ENCODE assay signal across 9 mouse cellular contexts in the genomic region with DNA sequence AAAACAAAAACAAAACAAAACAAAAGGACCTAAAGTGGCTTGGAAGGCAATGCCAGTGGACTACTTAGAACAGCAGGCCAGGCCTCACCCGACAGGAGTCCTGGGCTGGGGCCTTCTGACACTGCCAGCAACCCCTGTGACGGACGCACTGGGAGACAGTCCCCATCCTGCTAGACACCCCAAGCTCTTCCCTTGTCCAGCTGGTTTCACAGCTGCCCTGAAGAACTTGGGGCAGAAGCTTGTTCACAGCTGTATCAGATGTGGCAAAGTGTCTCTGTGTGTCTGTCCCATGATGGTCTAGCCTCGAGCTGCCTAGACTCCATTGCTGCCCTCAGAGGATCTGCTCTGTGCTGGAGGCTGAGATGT. TPM values are rescaled to one million over a fixed set of nuclear protein-coding genes. Genes with fewer than 3 reads are reported as not detected.
A peak's percentile ranks its signal among the peaks of the same experiment; 100 is the strongest.
DNase-seq lines count a peak whose midpoint lies in the region; ATAC-seq and TF ChIP-seq lines count a peak whose summit lies in the region.
"Had no signal": no experiment of that assay in that cellular context is flagged by ENCODE, and none has a peak within 500 bp of the region (broad histone marks: within the 10 kb centered on the region; RNA-seq: fewer than 3 reads in every experiment).

No protein-coding gene starts in this region.

- ATAC-seq in heart, embryonic 12.5 days (ENCODE audit: insufficient number of reproducible peaks, low FRiP score): no peak
- no peak for ATAC-seq in forebrain, postnatal 0 days
- ATAC-seq in liver, embryonic 16.5 days (ENCODE audit: low read depth): no peak

- WGBS in heart, embryonic 12.5 days: 77% methylated on average over 4 of the region's 4 CpGs
- 77% methylated on average over 4 of the region's 4 CpGs for WGBS in forebrain, postnatal 0 days
- WGBS in liver, embryonic 16.5 days (ENCODE audit: insufficient replicate concordance): 88% methylated on average over 4 of the region's 4 CpGs

- H3K4me2 ChIP-seq in heart, embryonic 12.5 days: peak overlapping the region; percentile 92; the same call in 1 of the 2 replicates
- no peak overlapping the region for H3K4me2 ChIP-seq in forebrain, postnatal 0 days (ENCODE audit: low read depth)
- peak overlapping the region; percentile 100 for H3K4me2 ChIP-seq in liver, embryonic 16.5 days (ENCODE audit: low read depth, low read length)

- H3K4me3 ChIP-seq in heart, embryonic 12.5 days: no peak overlapping the region
- H3K4me3 ChIP-seq in E14TG2a.4 (replicated peaks; ENCODE audit: low read length): 0 out of 2 replicates have a peak overlapping the region, but pooled peaks have one; percentile 13
- no peak overlapping the region for H3K4me3 ChIP-seq in forebrain, postnatal 0 days (ENCODE audit: low read depth, low read length)
- H3K4me3 ChIP-seq in liver, embryonic 16.5 days (ENCODE audit: low read depth, low read length): no peak overlapping the region

- H3K9ac ChIP-seq in heart, embryonic 12.5 days: peak overlapping the region; percentile 32; the same call in 1 of the 2 replicates
- H3K9ac ChIP-seq in forebrain, postnatal 0 days: no peak overlapping the region
- H3K9ac ChIP-seq in liver, embryonic 16.5 days (ENCODE audit: low read depth, low read length): no peak overlapping the region

- 0 out of 2 replicates have a peak overlapping the region, but pooled peaks have one; percentile 52 for H3K27ac ChIP-seq in heart, embryonic 12.5 days (ENCODE audit: poor library complexity, severe bottlenecking)
- H3K27ac ChIP-seq in forebrain, postnatal 0 days (ENCODE audit: low read depth, low read length): peak overlapping the region; percentile 95
- no peak overlapping the region for H3K27ac ChIP-seq in liver, embryonic 16.5 days (ENCODE audit: low read length)

- H3K9me3 ChIP-seq in heart, embryonic 12.5 days (replicated peaks): no peaks in the 10 kb centered on the region
- no peaks in the 10 kb centered on the region for H3K9me3 ChIP-seq in E14TG2a.4 (ENCODE audit: low read length)
- no peaks in the 10 kb centered on the region for H3K9me3 ChIP-seq in forebrain, postnatal 0 days (ENCODE audit: low read length)
- no peaks in the 10 kb centered on the region for H3K9me3 ChIP-seq in liver, embryonic 16.5 days (replicated peaks; ENCODE audit: control insufficient read depth, low read length)

- no peaks in the 10 kb centered on the region for H3K27me3 ChIP-seq in heart, embryonic 12.5 days (replicated peaks)
- no peaks in the 10 kb centered on the region for H3K27me3 ChIP-seq in E14TG2a.4 (ENCODE audit: insufficient read depth, low read length)
- H3K27me3 ChIP-seq in forebrain, postnatal 0 days (ENCODE audit: insufficient read depth, low read length): no peaks in the 10 kb centered on the region
- H3K27me3 ChIP-seq in liver, embryonic 16.5 days (ENCODE audit: control insufficient read depth, insufficient read depth, low read depth, low read length): no peaks in the 10 kb centered on the region

- H3K4me1 ChIP-seq in heart, embryonic 12.5 days (replicated peaks): peaks cover 26% of the 10 kb centered on the region
- H3K4me1 ChIP-seq in E14TG2a.4 (replicated peaks; ENCODE audit: low read depth, low read length): peaks cover 31% of the 10 kb centered on the region
- peaks cover 13% of the 10 kb centered on the region for H3K4me1 ChIP-seq in forebrain, postnatal 0 days (ENCODE audit: insufficient read depth)
- peaks cover 15% of the 10 kb centered on the region for H3K4me1 ChIP-seq in liver, embryonic 16.5 days (ENCODE audit: control insufficient read depth, low read depth, low read length)

- no peak for TF ChIP-seq CTCF in E14TG2a.4 (conservative IDR thresholded peaks at IDR 0.05; ENCODE audit: low read length)
- TF ChIP-seq CTCF in forebrain, postnatal 0 days (IDR thresholded peaks at IDR 0.05; ENCODE audit: low read depth): no peak

- peaks cover 78% of the 10 kb centered on the region for H3K36me3 ChIP-seq in heart, embryonic 12.5 days
- peaks cover 87% of the 10 kb centered on the region for H3K36me3 ChIP-seq in E14TG2a.4 (ENCODE audit: insufficient read depth, low read length)
- H3K36me3 ChIP-seq in forebrain, postnatal 0 days (ENCODE audit: insufficient read depth): peaks cover 50% of the 10 kb centered on the region
- peaks cover 5% of the 10 kb centered on the region for H3K36me3 ChIP-seq in liver, embryonic 16.5 days (ENCODE audit: control insufficient read depth, insufficient read depth)

- DNase-seq in heart, adult 18-20 months: no peak
- no peak for DNase-seq in forebrain, postnatal 0 days
- DNase-seq in ovary, postnatal 10 days (ENCODE audit: low spot score): no peak
- no peak for DNase-seq in layer of hippocampus, adult 8-10 months (ENCODE audit: low spot score in 2 of 2)
- no peak for DNase-seq in spleen, postnatal 36 days (ENCODE audit: low spot score in 2 of 2)

RNA-seq across cellular contexts. Expression of gene Ctxn1, which starts 0.7 kb away (rescaled TPM):
- polyA plus RNA-seq in heart, embryonic 12.5 days (2016; fragmentation: Nextera tagmentation; extraction: Ambion mirVana): 36.1 and 36.2 TPM in 2 replicates
- total RNA-seq in heart, adult 18-20 months (2021): under 1 TPM; 0.37 to 0.69 TPM
- total RNA-seq in forebrain, postnatal 0 days (2014; rRNA removed): 111 and 113 TPM in 2 replicates
- 452 and 513 TPM in 2 replicates for polyA plus RNA-seq in forebrain, postnatal 0 days (2015; fragmentation: Nextera tagmentation; extraction: Ambion mirVana)
- 1.3 and 1.5 TPM in 2 replicates for polyA plus RNA-seq in liver, embryonic 16.5 days (2015; fragmentation: Nextera tagmentation; extraction: Ambion mirVana)
- total RNA-seq in layer of hippocampus, adult 8-10 months (2022): 100 to 1,000 TPM; 421 to 475 (median 460) TPM

RNA-seq across cellular contexts. Expression of gene Snapc2, which starts 6.9 kb away (rescaled TPM):
- 41.0 and 41.5 TPM in 2 replicates for polyA plus RNA-seq in heart, embryonic 12.5 days (2016; fragmentation: Nextera tagmentation; extraction: Ambion mirVana)
- total RNA-seq in heart, adult 18-20 months (2021): 10 to 100 TPM; 16.5 to 21.0 TPM
- 56.8 and 58.2 TPM in 2 replicates for total RNA-seq in forebrain, postnatal 0 days (2014; rRNA removed)
- 56.0 and 65.5 TPM in 2 replicates for polyA plus RNA-seq in forebrain, postnatal 0 days (2015; fragmentation: Nextera tagmentation; extraction: Ambion mirVana)
- polyA plus RNA-seq in liver, embryonic 16.5 days (2015; fragmentation: Nextera tagmentation; extraction: Ambion mirVana): 14.0 and 14.1 TPM in 2 replicates
- 10 to 100 TPM; 27.5 to 36.9 (median 32.2) TPM for total RNA-seq in layer of hippocampus, adult 8-10 months (2022)

RNA-seq across cellular contexts. Expression of gene Tgfbr3l, which starts 11.8 kb away (rescaled TPM):
- polyA plus RNA-seq in heart, embryonic 12.5 days (2016; fragmentation: Nextera tagmentation; extraction: Ambion mirVana): 3.1 and 4.6 TPM in 2 replicates
- total RNA-seq in heart, adult 18-20 months (2021): 1 to 10 TPM; 1.7 TPM
- 8.4 and 18.6 TPM in 2 replicates for total RNA-seq in forebrain, postnatal 0 days (2014; rRNA removed)
- polyA plus RNA-seq in forebrain, postnatal 0 days (2015; fragmentation: Nextera tagmentation; extraction: Ambion mirVana): 1.1 and 1.3 TPM in 2 replicates
- 0.82 and 1.1 TPM in 2 replicates for polyA plus RNA-seq in liver, embryonic 16.5 days (2015; fragmentation: Nextera tagmentation; extraction: Ambion mirVana)
- 10 to 100 TPM; 12.8 to 19.2 (median 16.5) TPM for total RNA-seq in layer of hippocampus, adult 8-10 months (2022)

RNA-seq across cellular contexts. Expression of gene Timm44, which starts 15.9 kb away (rescaled TPM):
- 59.0 and 66.8 TPM in 2 replicates for polyA plus RNA-seq in heart, embryonic 12.5 days (2016; fragmentation: Nextera tagmentation; extraction: Ambion mirVana)
- 100 to 1,000 TPM; 102 to 106 TPM for total RNA-seq in heart, adult 18-20 months (2021)
- total RNA-seq in forebrain, postnatal 0 days (2014; rRNA removed): 65.7 and 67.9 TPM in 2 replicates
- 33.7 and 35.1 TPM in 2 replicates for polyA plus RNA-seq in forebrain, postnatal 0 days (2015; fragmentation: Nextera tagmentation; extraction: Ambion mirVana)
- 28.3 and 30.0 TPM in 2 replicates for polyA plus RNA-seq in liver, embryonic 16.5 days (2015; fragmentation: Nextera tagmentation; extraction: Ambion mirVana)
- 10 to 100 TPM; 65.1 to 80.9 (median 70.8) TPM for total RNA-seq in layer of hippocampus, adult 8-10 months (2022)

RNA-seq across cellular contexts. Expression of gene Gm49320, which starts 21.1 kb away (rescaled TPM):
- 0.58 TPM in 1 of 2 replicates, not detected in the other for polyA plus RNA-seq in heart, embryonic 12.5 days (2016; fragmentation: Nextera tagmentation; extraction: Ambion mirVana)
- under 1 TPM in 1 of 2 experiments, not detected in 1; 0.31 TPM for total RNA-seq in heart, adult 18-20 months (2021)
- total RNA-seq in forebrain, postnatal 0 days (2014; rRNA removed): 1.3 TPM in 1 of 2 replicates, not detected in the other
- 0.10 and 0.67 TPM in 2 replicates for polyA plus RNA-seq in forebrain, postnatal 0 days (2015; fragmentation: Nextera tagmentation; extraction: Ambion mirVana)
- not detected in 2 replicates for polyA plus RNA-seq in liver, embryonic 16.5 days (2015; fragmentation: Nextera tagmentation; extraction: Ambion mirVana)
- total RNA-seq in layer of hippocampus, adult 8-10 months (2022): 1 to 10 TPM; 2.0 to 2.8 (median 2.3) TPM
- total RNA-seq: gastrocnemius, adult 8-10 months had no signal

Comparison
In these comparisons a context has a peak if more than half of its experiments do, and no peak if none do; other contexts are left out.
1. RNA of gene Ctxn1, which starts 0.7 kb away (total RNA-seq): 421 to 475 TPM in layer of hippocampus, adult 8-10 months and 111 to 113 TPM in forebrain, postnatal 0 days; 0.37 to 0.69 TPM in heart, adult 18-20 months; every median in the first group is over 10 times any median in the second.